Mouse (Mus musculus) liver, embryonic 16.5 days (tissue): Measurements from ENCODE around the gene Secisbp2l. TPM values are rescaled to one million over a fixed set of nuclear protein-coding genes. Genes with fewer than 3 reads are reported as not detected.

Experiments used
- ATAC-seq: fragments of 200-750 bp; cut with Nextera tagmentation; 2 replicates; pipeline ENCODE4 v1.8.0; 2017; ENCODE audit warnings: low read depth, mild to moderate bottlenecking, moderate number of reproducible peaks, moderate library complexity
- H3K27ac ChIP-seq: fragments of 300-500 bp; sonication (generic); 2 replicates; pipeline ENCODE4 v1.5.1; 2014; ENCODE audit warnings: mild to moderate bottlenecking, low read length
- H3K27me3 ChIP-seq: fragments of 300-500 bp; sonication (generic); 2 replicates; pipeline ENCODE4 v1.6.1; 2014; ENCODE audit warnings: low read depth, low read length, mixed read lengths; ENCODE audit not compliant: control insufficient read depth, insufficient read depth
- H3K36me3 ChIP-seq: fragments of 300-500 bp; sonication (generic); 2 replicates; pipeline ENCODE4 v1.6.1; 2014; ENCODE audit warnings: mild to moderate bottlenecking; ENCODE audit not compliant: control insufficient read depth, insufficient read depth
- H3K4me1 ChIP-seq: fragments of 300-500 bp; sonication (generic); 2 replicates; pipeline ENCODE4 v1.6.1; 2014; ENCODE audit warnings: low read depth, low read length, mixed read lengths; ENCODE audit not compliant: control insufficient read depth
- H3K4me2 ChIP-seq: fragments of 300-500 bp; sonication (generic); 2 replicates; pipeline ENCODE4 v1.6.1; 2014; ENCODE audit warnings: low read depth, low read length, mixed read lengths
- H3K4me3 ChIP-seq: fragments of 300-500 bp; sonication (generic); 2 replicates; pipeline ENCODE4 v1.5.1; 2014; ENCODE audit warnings: low read depth, mild to moderate bottlenecking, low read length
- H3K9ac ChIP-seq: fragments of 300-500 bp; sonication (generic); 2 replicates; pipeline ENCODE4 v1.6.1; 2014; ENCODE audit warnings: low read depth, low read length
- H3K9me3 ChIP-seq: fragments of 300-500 bp; sonication (generic); replicated peaks from 2 replicates; pipeline ENCODE4 v1.6.1; 2016; ENCODE audit warnings: low read length; ENCODE audit not compliant: control insufficient read depth
- WGBS: fragments of 180-500 bp; shearing (Covaris S2); extraction: QIAGEN DNeasy Blood & Tissue Kit; methylation state at CpG from one replicate; pipeline ENCODE4 v1.1.7; 2014; ENCODE audit not compliant: insufficient replicate concordance; 5-methylcytosine and 5-hydroxymethylcytosine counted together
- polyA plus RNA-seq: library from polyadenylated mRNA; unstranded; fragments of >200 nt; fragmentation: Nextera tagmentation; extraction: Ambion mirVana; gene quantifications from 2 replicates; pipeline ENCODE4 v1.2.1, GENCODE M21; 2015

The Secisbp2l gene
- polyA plus RNA-seq, 1 experiment from 2014 or later = 5.4 TPM

DNA sequence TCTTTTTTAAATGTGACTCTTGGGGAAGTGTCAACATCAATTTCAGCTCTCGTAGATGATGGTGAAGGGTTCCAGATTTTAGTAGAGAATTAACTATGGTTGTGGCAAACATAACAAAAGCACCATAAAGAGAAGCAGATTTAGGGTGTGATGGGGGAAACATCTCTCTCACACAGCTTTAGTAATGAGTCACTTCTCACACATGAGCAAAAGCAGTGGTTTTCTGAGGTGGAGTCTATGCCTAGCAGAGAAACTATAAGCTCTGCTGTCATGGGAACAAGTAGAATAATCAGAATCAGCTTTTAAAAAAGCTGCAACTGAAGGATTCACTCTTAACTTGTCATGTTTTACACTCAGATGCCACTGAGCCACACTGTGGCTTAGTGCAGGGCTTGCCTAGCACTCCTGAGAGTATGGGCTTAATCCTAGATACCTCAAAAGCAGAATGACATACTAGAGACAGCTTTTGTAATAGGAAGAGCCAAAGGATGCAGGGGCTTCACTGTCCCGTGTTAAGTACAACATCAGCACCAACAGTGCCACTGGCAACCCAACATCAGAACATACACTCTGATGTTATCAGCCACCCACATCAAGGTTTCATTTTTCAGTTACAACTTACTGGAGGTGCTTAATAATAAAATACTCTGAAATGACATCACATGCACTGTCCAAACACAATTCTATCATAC, 47.2 kb downstream of the Secisbp2l start:
- Histone ChIP-seq H3K9me3 (no peaks in the 10 kb centered on the region), H3K27me3 (no peaks in the 10 kb centered on the region), H3K4me1 (no peaks in the 10 kb centered on the region), H3K9ac (no peak overlapping the region), H3K4me2 (no peak overlapping the region), H3K27ac (no peak overlapping the region), H3K36me3 (peaks cover 5% of the 10 kb centered on the region), H3K4me3 (no peak overlapping the region)
- WGBS = 43% methylated on average over 2 of the region's 2 CpGs
- ATAC-seq = no peak

DNA sequence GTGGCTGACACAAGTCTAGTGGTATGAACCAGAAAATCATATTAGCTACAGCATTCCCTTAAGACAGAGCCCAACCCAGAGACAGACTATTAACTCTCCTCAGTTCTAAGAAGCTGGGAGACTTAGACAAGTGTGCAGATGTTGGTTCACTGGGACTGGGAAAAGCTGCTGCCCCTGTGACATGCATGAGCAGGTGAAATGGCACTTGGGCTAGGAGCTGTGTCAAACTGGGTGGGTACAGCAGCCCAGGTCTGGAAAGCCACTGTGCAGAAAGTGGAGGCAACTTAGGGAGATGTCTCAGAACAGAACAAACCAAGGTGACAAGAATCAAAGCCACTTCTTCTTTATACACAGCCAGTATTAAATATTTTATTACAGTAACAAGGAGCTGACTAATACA, 47.9 kb downstream of the Secisbp2l start:
- Histone ChIP-seq H3K4me2 (no peak overlapping the region), H3K4me1 (no peaks in the 10 kb centered on the region)

DNA sequence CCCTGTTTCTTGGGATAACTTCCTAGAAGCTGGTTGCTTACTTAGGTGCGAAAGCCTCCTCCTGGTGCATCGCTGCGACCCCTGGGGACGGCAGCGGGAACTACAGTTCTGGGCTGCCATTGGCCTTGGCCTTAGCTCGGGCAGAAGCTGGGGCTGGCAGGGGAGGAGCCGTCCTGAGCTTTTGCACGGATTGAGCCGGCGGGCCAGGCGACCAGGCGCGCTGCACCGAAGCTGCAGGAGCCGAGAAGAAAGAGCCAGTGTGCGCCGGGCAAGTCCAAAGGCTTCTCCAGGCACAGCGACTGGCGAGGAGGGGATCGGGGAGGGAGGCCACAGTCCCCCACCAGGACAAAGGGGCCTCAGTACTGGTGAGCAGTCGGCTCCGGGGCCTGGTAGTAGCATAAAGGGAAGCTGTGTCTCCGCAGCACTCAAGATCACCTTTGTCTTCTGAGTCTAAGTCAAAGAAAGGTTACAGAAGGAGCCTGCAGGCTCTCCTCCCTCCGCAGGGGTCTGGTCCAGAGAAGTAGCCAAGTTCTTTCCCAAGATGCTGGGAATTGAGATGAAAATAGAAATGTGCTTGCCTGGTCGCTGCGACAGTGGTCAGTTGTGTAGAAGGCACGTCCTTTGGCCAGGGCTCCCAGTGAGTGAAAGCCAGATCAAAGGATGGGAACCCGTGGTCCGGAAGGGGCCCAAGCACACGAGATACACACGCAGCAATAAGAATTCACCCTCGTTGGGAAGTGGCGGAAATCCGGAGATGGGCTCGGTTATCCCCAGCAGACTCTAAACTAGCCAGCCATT, 50.7 kb downstream of the Secisbp2l start:
- WGBS = 9% methylated on average over 35 of the region's 35 CpGs
- Histone ChIP-seq H3K9me3 (no peaks in the 10 kb centered on the region), H3K9ac (peak overlapping the region; percentile 6; the same call in 1 of the 2 replicates), H3K4me2 (peak overlapping the region; percentile 60), H3K4me3 (peak overlapping the region; percentile 43), H3K27ac (no peak overlapping the region), H3K36me3 (no peaks in the 10 kb centered on the region), H3K4me1 (no peaks in the 10 kb centered on the region), H3K27me3 (no peaks in the 10 kb centered on the region)
- ATAC-seq = peak; percentile 79

More for the DNA sequence above, 47.9 kb downstream of the Secisbp2l start:
- Histone ChIP-seq H3K36me3 (no peaks in the 10 kb centered on the region), H3K27ac (no peak overlapping the region), H3K9me3 (no peaks in the 10 kb centered on the region), H3K27me3 (no peaks in the 10 kb centered on the region), H3K4me3 (no peak overlapping the region), H3K9ac (no peak overlapping the region)
- ATAC-seq = no peak

DNA sequence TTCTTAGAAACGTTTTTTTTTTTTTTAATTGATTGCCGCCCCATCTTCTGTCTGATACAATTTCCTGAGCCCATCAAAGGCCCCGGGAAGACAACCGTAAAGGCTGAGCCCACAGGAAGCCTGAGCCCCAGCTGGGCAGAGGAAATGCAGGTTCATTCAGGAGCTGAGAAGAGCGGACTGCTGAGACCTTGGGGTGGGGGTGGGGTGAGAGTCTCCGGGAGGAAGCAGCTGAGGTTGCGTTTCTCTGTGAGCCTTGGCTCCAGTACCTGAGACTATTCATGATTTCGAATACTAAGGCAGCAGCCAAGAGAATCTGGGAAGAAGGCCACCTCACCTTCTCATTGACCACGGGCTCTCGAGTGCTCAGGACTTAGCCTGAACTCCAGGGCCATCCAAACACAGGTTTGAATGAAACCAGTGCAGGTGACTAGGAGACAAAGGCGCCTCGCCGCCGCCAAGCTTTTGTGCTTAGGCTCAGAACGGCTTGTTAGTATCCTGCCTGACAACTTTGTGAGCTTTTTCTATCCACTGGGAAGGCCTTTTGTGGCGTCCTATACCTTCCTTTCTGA, 58.0 kb downstream of the Secisbp2l start:
- no peaks in the 10 kb centered on the region for H3K9me3 ChIP-seq
- H3K27ac ChIP-seq = no peak overlapping the region
- 4% methylated on average over 16 of the region's 16 CpGs for WGBS
- peaks cover 2% of the 10 kb centered on the region; the same call in 1 of the 2 replicates for H3K4me1 ChIP-seq
- no peak overlapping the region for H3K4me3 ChIP-seq
- H3K36me3 ChIP-seq = no peaks in the 10 kb centered on the region
- H3K9ac ChIP-seq = no peak overlapping the region
- peaks cover 43% of the 10 kb centered on the region for H3K27me3 ChIP-seq
- peak overlapping the region; percentile 63; the same call in 1 of the 2 replicates for H3K4me2 ChIP-seq
- ATAC-seq = no peak

DNA sequence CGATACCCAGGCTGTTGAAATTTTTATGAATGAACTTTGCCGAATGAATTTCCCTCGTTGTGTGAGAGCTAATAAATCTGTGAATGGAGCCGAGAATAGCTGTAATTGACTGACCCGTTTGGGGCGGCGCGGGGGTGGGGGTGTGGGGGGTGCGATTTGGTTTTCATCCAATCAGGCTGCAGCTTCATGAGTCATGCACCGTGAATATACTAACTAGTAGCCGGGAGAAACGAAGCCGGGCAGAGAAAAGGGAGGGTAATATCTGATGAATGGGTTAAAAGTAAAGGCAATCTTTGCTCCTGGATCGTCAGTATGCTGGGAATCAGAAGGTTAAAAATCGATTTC, 58.6 kb downstream of the Secisbp2l start, which contains the start of gene Shc4:
Shc4 (minus strand) TSS at position 63 of the 345 bp plus-strand sequence.
- Histone ChIP-seq H3K4me2 (peak within 1 kb of the TSS; percentile 63), H3K9ac (no peak within 1 kb of the TSS), H3K27ac (no peak within 1 kb of the TSS), H3K9me3 (no peaks in the 10 kb centered on the region), H3K27me3 (peaks cover 43% of the 10 kb centered on the region), H3K36me3 (no peaks in the 10 kb centered on the region), H3K4me1 (peaks cover 2% of the 10 kb centered on the region; the same call in 1 of the 2 replicates), H3K4me3 (peak within 1 kb of the TSS; percentile 43)
- under 1% methylated on average over 15 of the region's 15 CpGs for WGBS
- no peak for ATAC-seq

DNA sequence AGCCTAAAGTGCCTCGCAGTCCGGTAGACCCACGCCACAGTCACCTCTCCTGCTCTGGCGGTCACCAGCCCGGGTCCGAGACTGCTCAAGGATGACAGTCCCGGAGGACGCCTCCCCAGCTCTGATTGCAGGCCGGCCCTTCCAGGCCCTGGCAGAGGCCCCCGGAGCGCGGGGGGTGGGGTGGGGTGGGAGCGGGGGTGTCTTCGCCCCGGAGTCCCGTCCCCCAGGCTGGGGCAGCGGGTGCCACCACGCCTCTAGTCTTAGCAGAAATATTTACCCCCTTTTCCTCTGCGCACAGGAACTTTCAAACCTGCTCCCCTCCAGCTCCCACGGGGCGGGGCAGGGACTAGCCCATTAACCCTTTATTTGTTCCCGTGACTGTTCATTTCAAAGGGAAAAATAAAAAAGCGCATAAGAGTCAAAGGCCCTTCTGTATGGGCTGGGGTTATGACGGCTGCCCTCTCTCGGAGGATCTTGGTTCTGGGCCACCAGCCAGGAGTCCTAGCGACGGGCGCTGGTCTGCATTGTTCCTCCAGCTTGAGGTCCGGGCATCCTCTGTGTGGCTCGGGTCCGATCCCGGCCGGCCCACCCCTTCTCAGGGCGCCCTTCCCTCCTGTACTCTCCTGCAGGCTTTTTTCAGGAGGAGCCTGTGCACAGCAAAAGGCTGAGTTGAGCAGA, 59.1 kb downstream of the Secisbp2l start:
- no peaks in the 10 kb centered on the region for H3K36me3 ChIP-seq
- H3K4me3 ChIP-seq = peak overlapping the region; percentile 43
- under 1% methylated on average over 34 of the region's 34 CpGs for WGBS
- no peaks in the 10 kb centered on the region for H3K9me3 ChIP-seq
- H3K27ac ChIP-seq = no peak overlapping the region
- peaks cover 43% of the 10 kb centered on the region for H3K27me3 ChIP-seq
- peak overlapping the region; percentile 63 for H3K4me2 ChIP-seq
- H3K9ac ChIP-seq = no peak overlapping the region
- ATAC-seq = peak; percentile 21; the same call in 1 of the 2 replicates
- H3K4me1 ChIP-seq = peaks cover 2% of the 10 kb centered on the region; the same call in 1 of the 2 replicates

DNA sequence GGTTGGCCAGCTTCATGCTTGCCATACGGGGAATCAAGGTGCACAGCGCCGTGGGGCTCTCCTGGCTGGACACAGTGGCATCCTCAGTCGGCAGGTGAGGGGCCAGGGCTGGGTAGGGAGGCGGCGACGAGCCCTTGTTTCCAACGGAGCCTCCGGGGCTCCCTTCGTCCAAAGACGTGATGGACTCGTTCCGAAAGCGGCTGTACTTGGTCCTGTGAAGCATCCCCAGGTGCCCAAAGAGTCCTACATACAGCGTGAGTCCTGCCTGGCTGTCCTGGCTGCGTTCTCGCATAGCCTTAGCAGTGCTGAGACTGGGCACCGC, 59.6 kb downstream of the Secisbp2l start:
- 4% methylated on average over 18 of the region's 18 CpGs for WGBS
- H3K27me3 ChIP-seq = peaks cover 43% of the 10 kb centered on the region
- H3K4me3 ChIP-seq = peak overlapping the region; percentile 43
- H3K9ac ChIP-seq = no peak overlapping the region
- H3K4me1 ChIP-seq = peaks cover 2% of the 10 kb centered on the region; the same call in 1 of the 2 replicates
- peak overlapping the region; percentile 63 for H3K4me2 ChIP-seq
- no peak for ATAC-seq
- no peaks in the 10 kb centered on the region for H3K9me3 ChIP-seq
- no peak overlapping the region for H3K27ac ChIP-seq
- no peaks in the 10 kb centered on the region for H3K36me3 ChIP-seq

DNA sequence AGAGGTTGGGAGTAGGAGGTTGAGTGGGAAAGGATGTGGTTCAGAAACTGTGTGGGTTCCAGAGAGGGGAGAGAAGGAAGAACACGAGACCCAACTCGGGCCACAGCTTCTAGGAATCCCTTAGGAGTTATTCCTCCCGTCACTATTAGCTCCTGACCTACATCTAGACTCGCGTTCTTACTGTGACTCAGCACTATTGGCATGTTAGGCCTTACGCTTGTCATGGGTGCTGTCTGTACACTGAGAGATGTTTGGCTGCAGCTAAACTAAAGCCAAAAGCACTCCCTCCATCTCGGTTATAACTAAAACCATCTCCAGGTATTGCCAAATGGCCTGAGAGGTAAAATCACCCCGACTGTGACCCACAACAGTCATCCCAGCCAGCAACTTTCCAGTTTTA, 66.1 kb downstream of the Secisbp2l start:
- Histone ChIP-seq H3K36me3 (no peaks in the 10 kb centered on the region), H3K27me3 (peaks cover 5% of the 10 kb centered on the region), H3K4me2 (no peak overlapping the region), H3K9me3 (no peaks in the 10 kb centered on the region), H3K27ac (no peak overlapping the region), H3K4me1 (no peaks in the 10 kb centered on the region), H3K9ac (no peak overlapping the region), H3K4me3 (no peak overlapping the region)
- WGBS = 61% methylated on average over 8 of the region's 8 CpGs
- ATAC-seq = no peak
